In genomic region chr7:28578543-28579053, GRCm38 (mm10) we compare ENCODE assay signal across 15 mouse cellular contexts. TPM values are rescaled to one million over a fixed set of nuclear protein-coding genes. Genes with fewer than 3 reads are reported as not detected.
DNase-seq lines count a peak whose midpoint lies in the region; ATAC-seq and TF ChIP-seq lines count a peak whose summit lies in the region.
"Had no signal": no experiment of that assay in that cellular context is flagged by ENCODE, and none has a peak within 500 bp of the region (broad histone marks: within the 10 kb centered on the region; RNA-seq: fewer than 3 reads in every experiment).

No protein-coding gene starts in this region.

- H3K36me3 ChIP-seq in heart, adult 2 months (ENCODE audit: control insufficient read depth, insufficient read depth, low read length) = no peaks in the 10 kb centered on the region
- peaks cover 21% of the 10 kb centered on the region for H3K36me3 ChIP-seq in liver, embryonic 12.5 days
- H3K36me3 ChIP-seq in liver, embryonic 11.5 days (ENCODE audit: control insufficient read depth, insufficient read depth, low read length) = no peaks in the 10 kb centered on the region
- H3K36me3 ChIP-seq in small intestine, adult 2 months (ENCODE audit: control insufficient read depth, insufficient read depth, low read length) = no peaks in the 10 kb centered on the region

- TF ChIP-seq EP300 in heart, adult 2 months (IDR thresholded peaks at IDR 0.05; ENCODE audit: insufficient read depth, low read depth, low read length) = no peak

- H3K4me2 ChIP-seq in liver, embryonic 12.5 days = no peak overlapping the region
- no peak overlapping the region for H3K4me2 ChIP-seq in liver, embryonic 11.5 days
- H3K4me2 ChIP-seq: forebrain, embryonic 12.5 days had no signal

- H3K27ac ChIP-seq in heart, adult 2 months = peak overlapping the region; percentile 17; the same call in 1 of the 2 replicates
- H3K27ac ChIP-seq in liver, embryonic 12.5 days = peak overlapping the region; percentile 80
- no peak overlapping the region for H3K27ac ChIP-seq in liver, embryonic 11.5 days (ENCODE audit: low read depth, low read length)
- H3K27ac ChIP-seq in small intestine, adult 2 months (ENCODE audit: insufficient read depth, low read depth, low read length) = peak overlapping the region; percentile 5; the same call in 1 of the 2 replicates

- H3K79me2 ChIP-seq in heart, adult 2 months (replicated peaks; ENCODE audit: control insufficient read depth, insufficient read depth, low read length) = no peaks in the 10 kb centered on the region

- no peak overlapping the region for H3K9ac ChIP-seq in heart, adult 2 months (ENCODE audit: low read depth, low read length)
- peak overlapping the region; percentile 15; the same call in 1 of the 2 replicates for H3K9ac ChIP-seq in liver, embryonic 12.5 days
- H3K9ac ChIP-seq in liver, embryonic 11.5 days (ENCODE audit: low read depth, low read length) = no peak overlapping the region
- H3K9ac ChIP-seq: forebrain, embryonic 12.5 days had no signal

- intact Hi-C loops in heart, adult 2 months (cut with DNase I) = no loop called here

- DNase-seq in heart, adult 2 months = no peak
- no peak for DNase-seq in heart, adult 8-10 months (ENCODE audit: low spot score)
- no peak for DNase-seq in liver, embryonic 11.5 days (ENCODE audit: low spot score)
- DNase-seq in adrenal gland, postnatal 36 days = peak; percentile 29 to 40
- no peak for DNase-seq in cerebellum, postnatal 14 days
- DNase-seq in right cerebral cortex, postnatal 36 days (ENCODE audit: low spot score in 2 of 2) = no peak
- DNase-seq: cerebellum, adult 11 months; gastrocnemius, adult 2 months; thymus, adult 2 months had no signal

- ATAC-seq in liver, embryonic 12.5 days = no peak
- ATAC-seq in liver, embryonic 11.5 days (replicated peaks; ENCODE audit: low FRiP score) = no peak

- H3K9me3 ChIP-seq in liver, embryonic 12.5 days (replicated peaks) = no peaks in the 10 kb centered on the region
- H3K9me3 ChIP-seq in liver, embryonic 11.5 days (ENCODE audit: control insufficient read depth, low read length) = no peaks in the 10 kb centered on the region
- H3K9me3 ChIP-seq: forebrain, embryonic 12.5 days had no signal

- H3K4me3 ChIP-seq in heart, adult 2 months = no peak overlapping the region
- H3K4me3 ChIP-seq in liver, embryonic 12.5 days = no peak overlapping the region
- H3K4me3 ChIP-seq in liver, embryonic 11.5 days (ENCODE audit: low read depth, low read length) = no peak overlapping the region
- no peak overlapping the region for H3K4me3 ChIP-seq in small intestine, adult 2 months (ENCODE audit: low read depth, low read length)
- H3K4me3 ChIP-seq: forebrain, embryonic 12.5 days; gastrocnemius, adult 2 months had no signal

- peaks cover 4% of the 10 kb centered on the region; the same call in 1 of the 2 replicates for H3K4me1 ChIP-seq in heart, adult 2 months (ENCODE audit: control insufficient read depth, insufficient read depth, low read length)
- peaks cover 100% of the 10 kb centered on the region for H3K4me1 ChIP-seq in liver, embryonic 12.5 days
- peaks cover 90% of the 10 kb centered on the region for H3K4me1 ChIP-seq in liver, embryonic 11.5 days (replicated peaks; ENCODE audit: control insufficient read depth, insufficient read depth, low read length)
- H3K4me1 ChIP-seq in small intestine, adult 2 months (ENCODE audit: control insufficient read depth, insufficient read depth, insufficient read length, low read length) = peaks cover 74% of the 10 kb centered on the region

- no peak for TF ChIP-seq POLR2A in heart, adult 2 months (IDR thresholded peaks at IDR 0.05; ENCODE audit: insufficient read depth, low read depth, low read length)
- TF ChIP-seq POLR2A in small intestine, adult 2 months (IDR thresholded peaks at IDR 0.05; ENCODE audit: low read depth, low read length) = no peak

- TF ChIP-seq CTCF in heart, adult 2 months (IDR thresholded peaks at IDR 0.05) = no peak
- no peak for TF ChIP-seq CTCF in small intestine, adult 2 months (IDR thresholded peaks at IDR 0.05; ENCODE audit: extremely low read depth, insufficient read length, insufficient replicate concordance, low read depth, low read length)

- WGBS in heart, adult 2 months = 80% methylated on average over 5 of the region's 5 CpGs
- 77% methylated on average over 5 of the region's 5 CpGs for WGBS in liver, embryonic 12.5 days (ENCODE audit: insufficient replicate concordance)
- 72% methylated on average over 5 of the region's 5 CpGs for WGBS in liver, embryonic 11.5 days
- WGBS in small intestine, adult 2 months = 61% methylated on average over 5 of the region's 5 CpGs

- H3K27me3 ChIP-seq in heart, adult 2 months (ENCODE audit: control insufficient read depth, insufficient read depth, low read length) = no peaks in the 10 kb centered on the region
- H3K27me3 ChIP-seq in liver, embryonic 12.5 days (replicated peaks) = no peaks in the 10 kb centered on the region
- no peaks in the 10 kb centered on the region for H3K27me3 ChIP-seq in liver, embryonic 11.5 days (replicated peaks; ENCODE audit: control insufficient read depth, insufficient read depth, low read length)
- no peaks in the 10 kb centered on the region for H3K27me3 ChIP-seq in small intestine, adult 2 months (ENCODE audit: control insufficient read depth, insufficient read depth, low read length)
- H3K27me3 ChIP-seq: forebrain, embryonic 12.5 days had no signal

RNA-seq across cellular contexts. Expression of gene Samd4b, which starts 19.3 kb away (rescaled TPM):
- total RNA-seq in heart, adult 2 months (2021) = 10 to 100 TPM; 21.9 to 22.4 TPM
- polyA plus RNA-seq in heart, adult 2 months (2012; rRNA removed) = 38.8 and 46.1 TPM in 2 replicates
- 10 to 100 TPM; 19.4 to 23.4 (median 21.5) TPM for total RNA-seq in heart, adult 8-10 months (2022)
- polyA plus RNA-seq in liver, embryonic 12.5 days (2016; fragmentation: Nextera tagmentation; extraction: Ambion mirVana) = 10.0 and 12.5 TPM in 2 replicates
- polyA plus RNA-seq in liver, embryonic 11.5 days (2014; fragmentation: Nextera tagmentation; extraction: Ambion mirVana) = 17.4 and 18.6 TPM in 2 replicates
- 10 to 100 TPM; 62.5 to 69.8 TPM for total RNA-seq in adrenal gland, postnatal 36 days (2021)
- 43.4 and 82.0 TPM in 2 replicates for polyA plus RNA-seq in small intestine, adult 2 months (2012; rRNA removed)

RNA-seq across cellular contexts. Expression of gene Pak4, which starts 19.4 kb away (rescaled TPM):
- 1 to 10 TPM; 8.8 to 9.4 TPM for total RNA-seq in heart, adult 2 months (2021)
- polyA plus RNA-seq in heart, adult 2 months (2012; rRNA removed) = 6.4 and 7.6 TPM in 2 replicates
- total RNA-seq in heart, adult 8-10 months (2022) = 10 to 100 TPM in 1 of 4 experiments, 1 to 10 TPM in 3; 8.1 to 11.8 (median 8.5) TPM
- 24.3 and 24.6 TPM in 2 replicates for polyA plus RNA-seq in liver, embryonic 12.5 days (2016; fragmentation: Nextera tagmentation; extraction: Ambion mirVana)
- 34.0 and 35.3 TPM in 2 replicates for polyA plus RNA-seq in liver, embryonic 11.5 days (2014; fragmentation: Nextera tagmentation; extraction: Ambion mirVana)
- 10 to 100 TPM; 28.0 to 30.0 TPM for total RNA-seq in adrenal gland, postnatal 36 days (2021)
- polyA plus RNA-seq in small intestine, adult 2 months (2012; rRNA removed) = 50.3 and 112 TPM in 2 replicates

RNA-seq across cellular contexts. Expression of gene Nccrp1, which starts 31.5 kb away (rescaled TPM):
- total RNA-seq in heart, adult 2 months (2021) = not detected
- not detected in 2 replicates for polyA plus RNA-seq in heart, adult 2 months (2012; rRNA removed)
- not detected for total RNA-seq in heart, adult 8-10 months (2022)
- polyA plus RNA-seq in liver, embryonic 12.5 days (2016; fragmentation: Nextera tagmentation; extraction: Ambion mirVana) = not detected in 2 replicates
- not detected in 2 replicates for polyA plus RNA-seq in liver, embryonic 11.5 days (2014; fragmentation: Nextera tagmentation; extraction: Ambion mirVana)
- under 1 TPM in 1 of 2 experiments, not detected in 1; 0.20 TPM for total RNA-seq in adrenal gland, postnatal 36 days (2021)
- 0.14 and 2.8 TPM in 2 replicates for polyA plus RNA-seq in small intestine, adult 2 months (2012; rRNA removed)
- total RNA-seq: gastrocnemius, adult 2 months; megakaryocyte progenitor cell, adult 5-6 weeks had no signal
- polyA plus RNA-seq: forebrain, embryonic 12.5 days; hindbrain, embryonic 11.5 days had no signal

RNA-seq across cellular contexts. Expression of gene Sycn, which starts 37.9 kb away (rescaled TPM):
- not detected for total RNA-seq in heart, adult 2 months (2021)
- not detected in 2 replicates for polyA plus RNA-seq in heart, adult 2 months (2012; rRNA removed)
- total RNA-seq in heart, adult 8-10 months (2022) = not detected
- polyA plus RNA-seq in liver, embryonic 12.5 days (2016; fragmentation: Nextera tagmentation; extraction: Ambion mirVana) = not detected in 2 replicates
- polyA plus RNA-seq in liver, embryonic 11.5 days (2014; fragmentation: Nextera tagmentation; extraction: Ambion mirVana) = not detected in 2 replicates
- not detected for total RNA-seq in adrenal gland, postnatal 36 days (2021)
- polyA plus RNA-seq in small intestine, adult 2 months (2012; rRNA removed) = 32.7 and 16,759 TPM in 2 replicates
- total RNA-seq: gastrocnemius, adult 2 months; left cerebral cortex, postnatal 14 days; megakaryocyte progenitor cell, adult 5-6 weeks had no signal
- polyA plus RNA-seq: forebrain, embryonic 12.5 days; hindbrain, embryonic 11.5 days had no signal

RNA-seq across cellular contexts. Expression of gene Acp7, which starts 52.5 kb away (rescaled TPM):
- total RNA-seq in heart, adult 2 months (2021) = not detected
- polyA plus RNA-seq in heart, adult 2 months (2012; rRNA removed) = 0.49 TPM in 1 of 2 replicates, not detected in the other
- not detected for total RNA-seq in heart, adult 8-10 months (2022)
- not detected in 2 replicates for polyA plus RNA-seq in liver, embryonic 12.5 days (2016; fragmentation: Nextera tagmentation; extraction: Ambion mirVana)
- not detected in 2 replicates for polyA plus RNA-seq in liver, embryonic 11.5 days (2014; fragmentation: Nextera tagmentation; extraction: Ambion mirVana)
- not detected for total RNA-seq in adrenal gland, postnatal 36 days (2021)
- 0.66 TPM in 1 of 2 replicates, not detected in the other for polyA plus RNA-seq in small intestine, adult 2 months (2012; rRNA removed)
- total RNA-seq: gastrocnemius, adult 2 months; megakaryocyte progenitor cell, adult 5-6 weeks had no signal
- polyA plus RNA-seq: forebrain, embryonic 12.5 days; hindbrain, embryonic 11.5 days had no signal

Comparison
In these comparisons a context has a peak if more than half of its experiments do, and no peak if none do; other contexts are left out.
1. DNase-seq: peak in adrenal gland, postnatal 36 days (2 of 2); none in heart, adult 2 months (0 of 2), heart, adult 8-10 months (single experiment), liver, embryonic 11.5 days (single experiment), cerebellum, postnatal 14 days (0 of 2) and right cerebral cortex, postnatal 36 days (0 of 2).